Mouse (Mus musculus): ENCODE results near the gene Plekha6.

DNA sequence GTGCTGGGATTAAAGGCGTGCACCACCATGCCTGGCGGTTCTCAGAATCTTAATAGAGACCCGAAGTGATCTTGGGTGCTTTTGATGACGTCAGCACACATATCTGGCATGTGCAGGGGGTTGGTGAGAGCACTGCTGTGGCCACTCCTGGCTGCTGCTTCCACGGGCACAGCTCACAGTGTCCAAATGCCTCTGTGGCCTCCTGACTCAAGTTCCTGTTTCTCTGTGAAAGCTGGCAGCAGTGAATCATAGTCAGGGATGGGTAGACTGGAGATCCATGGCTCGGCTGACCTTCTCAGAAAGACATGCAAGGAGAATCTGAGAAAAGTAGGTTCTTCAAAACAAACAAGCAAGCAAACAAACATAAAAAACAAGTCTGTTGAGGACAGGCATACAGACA, 151.8 kb downstream of the Plekha6 start:
- TF ChIP-seq NANOG (IDR thresholded peaks at IDR 0.05; ENCODE audit: borderline replicate concordance, low read length) (no peak), CTCF (conservative IDR thresholded peaks at IDR 0.05; ENCODE audit: low read length) (no peak)

All from E14TG2a.4 (cell line).